Mouse (Mus musculus) right cerebral cortex, postnatal 14 days (tissue): ENCODE results near the gene Eaf2.
A peak's percentile ranks its signal among the peaks of the same experiment; 100 is the strongest.

Source experiments
- DNase-seq: peaks from one replicate; pipeline ENCODE4 v3.0.0; 2022

Eaf2 gene

DNA sequence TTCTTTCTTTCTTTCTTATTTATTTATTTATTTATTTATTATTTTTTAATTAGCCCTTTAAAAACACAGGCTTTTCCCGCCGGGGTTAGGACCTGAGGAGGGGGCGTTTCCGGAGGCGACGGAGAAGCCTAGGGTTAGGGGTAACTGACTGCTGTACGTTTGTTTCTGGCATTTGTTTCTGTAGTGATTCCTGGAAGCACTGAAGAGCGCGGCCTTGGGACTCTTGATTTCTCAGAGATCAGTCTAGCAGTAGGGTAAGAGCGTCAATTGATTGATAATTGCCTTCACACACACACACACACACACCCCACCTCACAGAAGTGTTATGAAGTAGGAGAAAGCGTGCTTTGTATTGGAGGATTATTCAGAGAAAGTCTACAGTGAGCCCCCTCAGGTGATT, 46.0 kb downstream of the Eaf2 start:
- no peak for DNase-seq

DNA sequence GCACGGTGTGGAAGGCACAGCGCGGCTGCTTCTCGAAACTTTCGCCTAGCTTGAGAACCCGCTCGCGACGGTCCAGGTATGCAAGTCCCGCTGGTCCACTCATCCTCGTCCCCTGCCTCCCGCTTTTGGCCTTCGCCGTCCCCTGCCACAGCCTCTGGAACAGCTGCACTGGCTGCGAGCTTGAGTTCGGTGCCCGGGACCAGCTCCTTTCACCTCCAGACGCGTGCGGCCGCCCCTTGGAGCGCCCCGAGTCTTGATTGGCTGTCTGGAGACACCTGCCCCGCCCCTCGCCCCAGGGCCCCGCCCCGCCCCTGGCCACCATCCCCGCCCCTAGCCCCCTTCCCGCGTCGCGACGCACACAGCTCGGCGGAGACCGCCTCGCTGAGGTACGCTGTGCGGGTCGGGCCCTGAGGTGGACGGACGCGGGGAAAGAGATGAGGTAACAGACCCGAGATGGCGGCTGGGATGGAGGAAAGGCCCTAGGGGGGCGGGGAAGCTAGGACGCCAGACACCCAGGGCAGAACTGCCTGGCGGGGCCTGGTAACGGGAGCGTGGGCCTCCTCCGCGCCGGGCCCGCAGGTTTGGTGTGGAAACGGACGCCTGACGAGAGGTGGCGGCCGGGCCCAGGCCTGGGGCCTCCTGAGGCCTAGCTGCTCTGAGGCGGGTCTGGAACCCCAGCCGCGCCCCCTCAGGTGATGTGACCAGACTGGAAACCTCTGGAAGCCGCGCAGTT, 46.6 kb downstream of the Eaf2 start, which contains the start of gene Iqcb1:
TSS of gene Iqcb1 (plus strand) at position 332 of the 733 bp plus-strand sequence.
- peak; percentile 81 for DNase-seq

GRCm38 (mm10) chr16:36827611-36828053, 47.2 kb downstream of the Eaf2 start:
- DNase-seq = no peak

- no peak for DNase-seq
These were observed 53.3 kb downstream of the Eaf2 start for GRCm38 (mm10) chr16:36821474-36821873.

GRCm38 (mm10) chr16:36820747-36821146, 54.1 kb downstream of the Eaf2 start:
- DNase-seq = no peak

DNA sequence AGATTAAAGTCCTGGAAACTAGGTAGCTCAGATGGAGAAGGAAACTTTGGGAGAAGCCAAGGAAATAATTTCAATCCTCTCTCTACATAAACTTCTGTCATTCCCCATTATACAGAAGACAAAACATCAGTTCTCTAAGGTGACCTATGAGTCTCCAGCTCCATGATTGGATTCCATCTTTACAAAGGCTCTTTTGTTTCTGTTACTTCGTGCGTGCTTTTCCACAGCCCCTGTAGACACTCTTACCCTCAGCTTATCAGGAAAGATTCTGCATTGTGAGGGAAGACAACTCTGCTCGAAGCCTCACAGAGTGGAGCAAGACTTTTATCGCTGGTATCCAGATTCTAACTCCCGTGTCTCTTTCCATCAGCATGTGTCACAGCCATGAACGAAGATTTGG, 54.8 kb downstream of the Eaf2 start:
- no peak for DNase-seq

DNA sequence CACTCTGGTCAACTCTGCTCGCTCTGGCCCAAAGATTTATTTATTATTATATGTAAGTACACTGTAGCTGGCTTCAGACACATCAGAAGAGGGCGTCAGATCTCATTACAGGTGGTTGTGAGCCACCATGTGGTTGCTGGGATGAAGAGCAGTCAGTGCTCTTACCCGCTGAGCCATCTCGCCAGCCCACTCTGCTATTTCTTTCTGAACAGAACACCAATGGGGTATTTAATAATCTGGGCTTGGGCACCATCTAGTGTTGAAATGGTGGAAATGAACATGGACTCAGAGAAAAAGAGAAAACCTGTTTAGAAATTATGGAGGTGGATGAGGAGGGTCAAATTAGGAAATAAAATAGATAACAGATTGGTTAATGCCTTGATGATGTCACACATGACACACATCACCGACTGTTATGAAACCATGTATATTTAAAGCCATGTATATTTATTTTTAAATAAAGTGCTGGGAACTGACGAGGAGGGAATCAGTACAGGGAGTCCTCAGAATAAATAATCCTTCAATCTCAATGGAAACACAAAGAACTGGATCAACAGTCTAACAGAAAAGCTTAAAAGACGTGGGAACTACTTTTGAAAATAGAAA, 57.4 kb downstream of the Eaf2 start:
- peak; percentile 72 for DNase-seq

DNA sequence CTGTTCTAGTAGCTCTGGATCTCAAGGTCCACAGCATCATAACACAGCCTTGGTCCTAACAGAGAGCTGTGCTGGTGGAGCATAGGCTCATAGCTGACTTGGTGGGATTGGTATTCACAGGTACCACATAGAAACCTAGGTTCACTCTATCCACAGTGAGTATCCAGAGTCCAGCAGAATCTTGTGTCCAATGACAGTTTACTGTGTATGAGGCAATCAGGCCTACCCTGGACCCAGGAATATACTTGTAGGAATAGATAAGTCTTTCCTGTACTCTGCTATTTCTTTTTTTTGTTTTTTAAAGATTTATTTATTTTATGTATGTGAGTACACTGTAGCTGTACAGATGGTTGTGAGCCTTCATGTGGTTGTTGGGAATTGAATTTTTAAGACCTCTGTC, 57.9 kb downstream of the Eaf2 start:
- no peak for DNase-seq

DNA sequence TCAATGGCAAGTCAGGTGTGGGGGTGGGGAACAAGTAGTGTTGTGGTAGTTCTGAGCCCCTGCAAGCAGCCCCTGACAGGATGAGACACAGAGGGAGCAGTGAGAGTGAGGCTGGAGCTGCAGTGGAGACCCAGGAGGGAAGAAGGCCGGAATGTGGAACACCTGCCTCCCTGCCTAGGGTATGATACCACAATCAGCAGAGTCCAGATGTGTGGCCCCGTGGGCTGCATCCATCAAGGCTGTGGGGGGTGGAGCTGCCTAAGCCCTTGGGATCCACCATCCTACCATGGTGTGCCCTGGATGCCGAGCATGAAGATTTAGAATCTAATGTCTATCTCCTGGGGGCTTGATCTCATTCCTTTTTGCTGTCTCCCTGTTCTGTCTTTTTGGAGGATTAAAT, 61.1 kb downstream of the Eaf2 start:
- DNase-seq = no peak

DNA sequence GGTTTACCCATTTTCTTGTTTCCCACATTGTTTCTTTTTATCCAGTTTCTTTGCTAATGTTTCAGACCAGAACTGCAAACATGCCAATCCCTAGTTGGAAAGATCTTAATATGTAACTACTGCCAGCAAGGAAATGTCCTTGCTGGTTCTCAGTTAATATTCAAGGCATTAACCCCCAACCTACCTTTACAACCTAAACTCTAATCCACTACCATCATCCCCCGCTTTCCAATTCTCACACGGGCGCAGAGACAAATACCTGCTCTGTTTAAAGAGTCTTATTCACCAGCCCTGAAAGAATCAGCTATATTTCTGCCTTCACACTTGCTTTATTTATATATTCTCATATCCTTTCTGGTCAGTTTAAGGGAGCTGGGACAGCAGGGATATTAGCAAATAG, 66.2 kb downstream of the Eaf2 start:
- no peak for DNase-seq

DNA sequence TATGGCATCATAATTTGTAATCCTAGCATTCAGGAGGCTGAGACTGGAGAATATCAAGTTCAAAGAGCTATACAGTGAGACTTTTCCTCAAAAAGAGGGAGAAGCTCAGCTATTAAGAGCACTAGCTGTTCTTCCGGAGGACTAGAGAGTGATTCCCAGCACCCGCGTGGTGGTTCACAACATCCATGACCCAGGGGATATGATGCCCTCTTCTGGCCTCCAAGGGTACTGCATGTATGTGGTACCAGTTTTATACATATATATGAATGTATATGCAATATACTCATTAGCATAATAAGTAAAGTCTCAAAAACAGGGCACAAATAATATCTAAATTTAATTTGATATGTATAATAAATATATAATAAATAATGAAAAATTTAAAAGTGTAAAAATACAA, 72.4 kb downstream of the Eaf2 start:
- DNase-seq = no peak

DNA sequence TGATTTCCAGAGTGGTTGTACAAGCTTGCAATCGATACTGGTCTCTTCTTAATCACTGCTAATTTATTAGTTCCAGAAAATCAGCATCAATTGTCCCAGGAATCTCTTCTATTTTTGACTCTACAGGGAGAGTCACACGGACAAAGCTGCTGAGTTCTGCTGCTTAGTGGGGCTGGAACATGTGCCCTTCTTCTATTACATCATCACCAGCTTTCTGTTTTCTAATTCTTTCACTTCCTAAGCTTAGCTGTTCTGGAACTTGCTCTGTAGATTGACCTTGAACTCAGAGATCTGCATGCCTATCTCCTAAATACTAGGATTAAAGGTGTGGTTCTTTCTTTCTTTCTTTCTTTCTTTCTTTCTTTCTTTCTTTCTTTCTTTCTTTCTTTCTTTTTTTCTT, 76.5 kb downstream of the Eaf2 start:
- DNase-seq = no peak

DNA sequence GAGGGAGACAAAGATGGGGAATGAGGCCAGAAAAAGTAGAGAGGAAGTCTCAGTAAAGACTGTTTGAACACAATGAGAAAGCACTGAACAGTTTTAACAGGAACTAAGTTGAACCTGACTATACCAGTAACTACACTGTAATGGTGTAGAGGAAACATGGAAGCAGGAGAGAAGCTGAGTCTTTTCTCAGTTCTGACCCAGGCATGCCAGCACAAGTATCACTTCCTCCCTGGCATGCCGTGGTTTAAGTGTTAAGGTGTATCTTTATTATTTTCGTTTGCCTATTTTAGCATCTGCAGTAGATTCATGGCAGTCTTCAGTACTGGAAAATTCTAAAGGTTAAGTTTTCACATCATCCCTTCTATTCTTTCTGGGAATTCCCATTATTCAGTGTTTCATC, 79.8 kb downstream of the Eaf2 start:
- DNase-seq = no peak

DNA sequence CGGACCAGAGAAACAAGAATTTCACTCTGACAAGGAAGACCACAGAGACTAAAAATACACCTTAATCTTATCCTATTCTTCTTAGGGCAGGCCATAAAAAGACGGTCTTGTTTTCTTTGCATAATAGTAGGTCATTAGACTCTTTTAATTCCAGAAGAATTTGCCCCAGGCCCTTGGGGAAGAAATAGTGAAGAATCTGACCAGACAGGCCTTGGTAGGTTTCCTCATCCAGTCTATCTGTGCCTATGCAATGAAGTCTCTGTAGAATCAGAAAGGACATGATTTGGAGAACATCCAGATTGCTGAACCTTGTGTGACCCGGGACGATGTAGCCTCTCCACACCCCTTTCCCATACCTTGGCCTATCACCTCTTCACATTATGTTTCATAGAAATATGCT, 84.6 kb downstream of the Eaf2 start:
- DNase-seq = no peak

- DNase-seq = no peak
These were observed 88.3 kb downstream of the Eaf2 start for GRCm38 (mm10) chr16:36786466-36786865.

- DNase-seq = peak; percentile 45
These were observed 90.0 kb downstream of the Eaf2 start, which contains the start of gene Slc15a2 for GRCm38 (mm10) chr16:36784594-36785313. Slc15a2 (minus strand) TSS chr16:36784962.

DNA sequence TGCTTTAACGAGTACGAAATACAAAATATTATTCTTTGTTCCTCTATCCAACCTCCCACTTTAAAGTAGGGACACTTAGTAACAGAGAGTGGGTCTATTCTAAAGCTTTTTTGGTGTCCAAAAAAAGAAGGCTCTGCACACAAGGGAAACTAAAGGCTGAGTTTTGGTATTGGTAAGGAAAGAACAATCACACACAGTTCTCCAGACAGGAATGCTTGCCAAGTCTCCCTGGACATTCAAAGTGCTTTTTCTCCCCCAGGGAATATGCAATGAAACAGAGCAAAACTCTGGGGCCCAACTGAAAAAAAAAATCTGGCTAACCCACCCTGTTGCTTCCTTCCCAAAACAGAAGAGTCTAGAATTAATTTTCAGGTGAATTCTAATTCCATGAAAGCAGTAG, 90.7 kb downstream of the Eaf2 start:
- DNase-seq = no peak

- no peak for DNase-seq
These were observed 99.1 kb downstream of the Eaf2 start for GRCm38 (mm10) chr16:36775658-36776057.

GRCm38 (mm10) chr16:36772996-36773395, 101.8 kb downstream of the Eaf2 start:
- no peak for DNase-seq

DNA sequence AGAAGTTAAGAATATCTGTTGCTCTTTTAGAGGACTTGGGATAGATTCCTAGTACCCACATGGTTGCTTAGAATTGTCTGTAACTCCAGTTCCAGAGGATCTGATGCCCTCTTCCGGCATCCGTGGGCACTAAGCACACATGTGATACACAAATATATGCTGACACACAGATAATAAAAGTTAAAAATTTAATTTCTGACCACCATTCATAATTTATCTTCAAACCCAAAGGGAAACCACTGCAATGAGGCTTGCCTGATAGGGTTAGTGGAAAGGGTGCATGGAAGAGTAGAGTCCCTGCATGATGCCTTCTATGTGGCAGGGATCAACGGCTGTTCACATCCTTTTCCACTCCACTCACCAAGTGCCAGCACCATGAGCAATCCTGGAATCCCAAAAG, 103.1 kb downstream of the Eaf2 start:
- no peak for DNase-seq

DNA sequence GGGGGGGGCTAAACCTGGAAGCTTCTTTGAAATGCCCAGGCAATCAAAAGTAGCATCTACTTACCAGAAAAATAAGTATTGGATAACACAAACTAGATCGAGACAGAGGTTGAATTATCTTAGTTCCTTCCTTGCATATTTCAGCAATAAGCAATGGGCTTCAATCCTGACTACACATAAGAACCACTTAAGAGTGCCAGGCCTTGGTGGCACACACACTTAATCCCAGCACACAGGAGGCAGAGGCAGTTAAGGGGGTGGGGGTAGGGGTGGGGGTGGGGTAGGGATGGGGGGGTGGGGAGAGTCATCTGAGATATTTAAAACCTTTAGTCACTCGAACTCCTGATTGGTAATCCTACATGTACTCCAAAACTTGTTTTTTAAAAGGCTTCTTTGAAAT, 103.6 kb downstream of the Eaf2 start:
- DNase-seq = no peak

GRCm38 (mm10) chr16:36770830-36771229, 104.0 kb downstream of the Eaf2 start:
- no peak for DNase-seq

DNA sequence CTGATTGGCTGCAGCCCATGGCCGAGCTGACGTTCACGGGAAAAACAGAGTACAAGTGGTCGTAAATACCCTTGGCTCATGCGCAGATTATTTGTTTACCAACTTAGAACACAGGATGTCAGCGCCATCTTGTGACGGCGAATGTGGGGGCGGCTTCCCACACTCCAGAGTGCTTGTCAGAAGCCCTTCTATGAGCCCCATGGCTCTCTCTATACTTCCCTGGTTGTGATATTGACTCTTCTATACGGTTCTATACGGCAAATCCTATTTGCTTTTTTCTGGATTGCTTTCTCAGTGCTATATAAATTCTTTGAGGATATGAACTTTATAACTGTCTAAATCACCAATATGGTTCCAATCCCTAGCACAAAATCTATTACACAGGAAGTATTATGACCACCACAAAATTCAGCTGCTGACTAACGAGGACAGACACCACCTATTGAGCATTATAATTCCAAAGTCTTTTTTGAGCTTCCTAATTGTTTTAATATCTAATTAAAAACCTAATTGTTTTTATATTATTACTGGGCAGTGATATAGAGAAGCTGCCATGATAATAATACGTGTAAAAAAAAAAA, 104.5 kb downstream of the Eaf2 start:
- DNase-seq = no peak

DNA sequence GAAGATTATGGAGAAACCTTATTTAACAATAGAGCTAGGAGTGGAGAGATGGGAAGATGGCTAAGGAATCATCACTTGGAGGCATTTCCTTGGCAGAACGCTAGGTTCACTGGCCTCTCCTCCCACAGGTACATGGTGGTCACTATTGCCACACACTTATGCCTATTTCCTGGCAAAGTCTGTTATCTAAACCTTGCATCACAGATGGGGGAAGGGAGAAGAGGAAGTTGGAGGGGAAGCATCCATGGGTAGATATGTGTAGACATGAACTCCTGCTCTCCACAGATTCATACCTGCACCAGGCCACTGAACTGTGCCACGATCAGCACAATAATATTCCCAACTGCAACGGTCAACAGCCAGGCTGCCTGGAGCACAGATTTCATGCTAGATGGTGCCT, 122.8 kb downstream of the Eaf2 start:
- DNase-seq = no peak
